11 mouse cellular contexts compared by ENCODE assay signal in genomic region chr6:49397466-49397865, GRCm38 (mm10). TPM values are rescaled to one million over a fixed set of nuclear protein-coding genes. Genes with fewer than 3 reads are reported as not detected.
DNase-seq lines count a peak whose midpoint lies in the region; ATAC-seq and TF ChIP-seq lines count a peak whose summit lies in the region.
"Had no signal": no experiment of that assay in that cellular context is flagged by ENCODE, and none has a peak within 500 bp of the region (broad histone marks: within the 10 kb centered on the region; RNA-seq: fewer than 3 reads in every experiment).

No protein-coding gene starts in this region.

- no peaks in the 10 kb centered on the region for H3K27me3 ChIP-seq in liver, adult 2 months (ENCODE audit: control insufficient read depth, insufficient read depth, low read length)
- no peaks in the 10 kb centered on the region for H3K27me3 ChIP-seq in liver, embryonic 11.5 days (replicated peaks; ENCODE audit: control insufficient read depth, insufficient read depth, low read length)
- H3K27me3 ChIP-seq: embryonic facial prominence, embryonic 15.5 days had no signal

- TF ChIP-seq CTCF in liver, adult 2 months (IDR thresholded peaks at IDR 0.05; ENCODE audit: low read depth, low read length) = no peak; the same call in 1 of the 2 replicates

- TF ChIP-seq POLR2A in liver, adult 2 months (IDR thresholded peaks at IDR 0.05; ENCODE audit: extremely low read depth, insufficient read depth, low read length) = no peak

- no peak overlapping the region for H3K27ac ChIP-seq in liver, adult 2 months (replicated peaks; ENCODE audit: insufficient read depth, low read depth, low read length)
- no peak overlapping the region for H3K27ac ChIP-seq in liver, embryonic 11.5 days (ENCODE audit: low read depth, low read length)
- H3K27ac ChIP-seq: embryonic facial prominence, embryonic 15.5 days had no signal

- DNase-seq in adrenal gland, postnatal 14 days = peak; percentile 36
- no peak for DNase-seq in adrenal gland, adult (ENCODE audit: inconsistent age in 2 of 2, low spot score in 1 of 2)
- DNase-seq in liver, adult 2 months (ENCODE audit: extremely low read depth, low read depth, low spot score) = peak; percentile 3
- DNase-seq in liver, embryonic 11.5 days (ENCODE audit: low spot score) = no peak
- DNase-seq in brain, adult 2 months (ENCODE audit: low read depth, low spot score) = peak; percentile 13
- DNase-seq in naive thymus-derived CD4-positive, alpha-beta T cell, adult 2 months (ENCODE audit: low read depth) = peak; percentile 57
- DNase-seq in ovary, adult 18-20 months (ENCODE audit: low spot score) = no peak
- no peak for DNase-seq in adrenal gland, postnatal 4 days (ENCODE audit: low spot score in 2 of 2)
- DNase-seq: layer of hippocampus, postnatal 36 days had no signal

- no peak overlapping the region for H3K9ac ChIP-seq in liver, adult 2 months (ENCODE audit: low read depth, low read length)
- H3K9ac ChIP-seq in liver, embryonic 11.5 days (ENCODE audit: low read depth, low read length) = no peak overlapping the region
- H3K9ac ChIP-seq: embryonic facial prominence, embryonic 15.5 days had no signal

- H3K4me1 ChIP-seq in liver, adult 2 months (ENCODE audit: control insufficient read depth, insufficient read depth, low read length) = no peaks in the 10 kb centered on the region
- H3K4me1 ChIP-seq in liver, embryonic 11.5 days (replicated peaks; ENCODE audit: control insufficient read depth, insufficient read depth, low read length) = no peaks in the 10 kb centered on the region
- H3K4me1 ChIP-seq: embryonic facial prominence, embryonic 15.5 days had no signal

- no peak overlapping the region for H3K4me3 ChIP-seq in liver, adult 2 months (ENCODE audit: insufficient read depth, low read depth, low read length)
- H3K4me3 ChIP-seq in liver, embryonic 11.5 days (ENCODE audit: low read depth, low read length) = no peak overlapping the region
- H3K4me3 ChIP-seq: embryonic facial prominence, embryonic 15.5 days had no signal

- H3K9me3 ChIP-seq in liver, embryonic 11.5 days (ENCODE audit: control insufficient read depth, low read length) = no peaks in the 10 kb centered on the region
- H3K9me3 ChIP-seq: embryonic facial prominence, embryonic 15.5 days had no signal

- H3K36me3 ChIP-seq in liver, adult 2 months (ENCODE audit: control insufficient read depth, insufficient read depth, low read length) = no peaks in the 10 kb centered on the region
- H3K36me3 ChIP-seq in liver, embryonic 11.5 days (ENCODE audit: control insufficient read depth, insufficient read depth, low read length) = no peaks in the 10 kb centered on the region
- H3K36me3 ChIP-seq: embryonic facial prominence, embryonic 15.5 days had no signal

- ATAC-seq in liver, embryonic 11.5 days (replicated peaks; ENCODE audit: low FRiP score) = no peak

- H3K4me2 ChIP-seq in liver, embryonic 11.5 days = no peak overlapping the region
- H3K4me2 ChIP-seq: embryonic facial prominence, embryonic 15.5 days had no signal

- no peaks in the 10 kb centered on the region for H3K79me2 ChIP-seq in liver, adult 2 months (ENCODE audit: control insufficient read depth, insufficient read depth, low read length)

RNA-seq across cellular contexts. Expression of gene Stk31, which starts 2.1 kb away (rescaled TPM):
- 0.33 and 0.49 TPM in 2 replicates for total RNA-seq in adrenal gland, postnatal 14 days (2021)
- not detected in 2 replicates for total RNA-seq in liver, adult 2 months (2014; rRNA removed)
- polyA plus RNA-seq in liver, adult 2 months (2012; rRNA removed) = not detected in 2 replicates
- 0.16 TPM in 1 of 2 replicates, not detected in the other for polyA plus RNA-seq in liver, embryonic 11.5 days (2014; fragmentation: Nextera tagmentation; extraction: Ambion mirVana)
- under 1 TPM; 0.68 to 0.76 TPM for total RNA-seq in adrenal gland, postnatal 4 days (2021)
- polyA plus RNA-seq: C2C12; embryonic facial prominence, embryonic 15.5 days had no signal

RNA-seq across cellular contexts. Expression of gene Fam221a, which starts 29.9 kb away (rescaled TPM):
- 1.3 and 2.2 TPM in 2 replicates for total RNA-seq in adrenal gland, postnatal 14 days (2021)
- 0.67 and 0.83 TPM in 2 replicates for total RNA-seq in liver, adult 2 months (2014; rRNA removed)
- polyA plus RNA-seq in liver, adult 2 months (2012; rRNA removed) = 0.14 and 0.17 TPM in 2 replicates
- polyA plus RNA-seq in liver, embryonic 11.5 days (2014; fragmentation: Nextera tagmentation; extraction: Ambion mirVana) = 3.4 and 3.8 TPM in 2 replicates
- 1 to 10 TPM; 7.1 to 7.5 TPM for total RNA-seq in adrenal gland, postnatal 4 days (2021)

Comparison
In these comparisons a context has a peak if more than half of its experiments do, and no peak if none do; other contexts are left out.
1. DNase-seq: peak in adrenal gland, postnatal 14 days (single experiment), liver, adult 2 months (single experiment), brain, adult 2 months (single experiment) and naive thymus-derived CD4-positive, alpha-beta T cell, adult 2 months (single experiment); none in adrenal gland, adult (0 of 2), liver, embryonic 11.5 days (single experiment), ovary, adult 18-20 months (single experiment) and adrenal gland, postnatal 4 days (0 of 2).